Mouse (Mus musculus): Measurements from ENCODE around the gene Tdgf1. TPM values are rescaled to one million over a fixed set of nuclear protein-coding genes. Genes with fewer than 3 reads are reported as not detected.
A peak's percentile ranks its signal among the peaks of the same experiment; 100 is the strongest.

The Tdgf1 gene
- total RNA-seq, 2 experiments from 2014 or later, result 0.49 TPM

GRCm38 (mm10) chr9:110895994-110896393 lies 50.0 kb downstream of the Tdgf1 start:
- no peak overlapping the region for H3K4me3 ChIP-seq
- TF ChIP-seq CTCF (conservative IDR thresholded peaks at IDR 0.05), result no peak
- H3K27ac ChIP-seq, result no peak overlapping the region
- no peak for DNase-seq (ENCODE audit: low spot score in 2 of 2)

GRCm38 (mm10) chr9:110895507-110895906 lies 50.5 kb downstream of the Tdgf1 start:
- H3K27ac ChIP-seq, result no peak overlapping the region
- TF ChIP-seq CTCF (conservative IDR thresholded peaks at IDR 0.05), result peak; percentile 23; the same call in 1 of the 2 replicates
- DNase-seq (ENCODE audit: low spot score in 2 of 2), result no peak
- no peak overlapping the region for H3K4me3 ChIP-seq

GRCm38 (mm10) chr9:110893429-110893828 lies 52.5 kb downstream of the Tdgf1 start:
- Histone ChIP-seq H3K27ac (no peak overlapping the region), H3K4me3 (no peak overlapping the region)
- no peak for TF ChIP-seq CTCF (conservative IDR thresholded peaks at IDR 0.05)
- DNase-seq (ENCODE audit: low spot score in 2 of 2), result no peak

- H3K4me3 ChIP-seq, result no peak overlapping the region
- TF ChIP-seq CTCF (conservative IDR thresholded peaks at IDR 0.05), result no peak
- DNase-seq (ENCODE audit: low spot score in 2 of 2), result no peak
- H3K27ac ChIP-seq, result no peak overlapping the region
Measured at GRCm38 (mm10) chr9:110892552-110892951, 53.4 kb downstream of the Tdgf1 start.

- no peak overlapping the region for H3K27ac ChIP-seq
- no peak overlapping the region for H3K4me3 ChIP-seq
- no peak for DNase-seq (ENCODE audit: low spot score in 2 of 2)
- TF ChIP-seq CTCF (conservative IDR thresholded peaks at IDR 0.05), result no peak
Measured at GRCm38 (mm10) chr9:110891077-110891828, 54.7 kb downstream of the Tdgf1 start.

GRCm38 (mm10) chr9:110890026-110890783 lies 55.8 kb downstream of the Tdgf1 start:
- peak; percentile 72 for TF ChIP-seq CTCF (conservative IDR thresholded peaks at IDR 0.05)
- no peak overlapping the region for H3K27ac ChIP-seq
- DNase-seq (ENCODE audit: low spot score in 2 of 2), result no peak
- no peak overlapping the region for H3K4me3 ChIP-seq

Small RNA genes within 50 kb of the gene (microRNA-seq; reads per million reads assigned to microRNA genes)
- gene Gm24269, result 0 reads per million in 2 experiments

Other genes with a start within 250 kb of the Tdgf1 start
- not detected for gene Myl3, start 204.3 kb downstream of the Tdgf1 start, total RNA-seq (2021)
- gene Pth1r, start 199.0 kb downstream of the Tdgf1 start, total RNA-seq (2021), result 1 to 10 TPM; 4.4 to 5.0 TPM
- gene Prss42, start 148.0 kb downstream of the Tdgf1 start, total RNA-seq (2021), result not detected
- not detected for gene Prss44, start 132.2 kb downstream of the Tdgf1 start, total RNA-seq (2021)
- gene Prss43, start 119.5 kb downstream of the Tdgf1 start, total RNA-seq (2021), result under 1 TPM; 0.15 to 0.25 TPM
- under 1 TPM in 1 of 2 experiments, not detected in 1; 0.51 TPM for gene Prss45, start 111.6 kb downstream of the Tdgf1 start, total RNA-seq (2021)
- gene Prss46, start 101.7 kb downstream of the Tdgf1 start, total RNA-seq (2021), result not detected
- under 1 TPM; 0.32 to 0.51 TPM for gene Prss50, start 88.2 kb downstream of the Tdgf1 start, total RNA-seq (2021)
- 10 to 100 TPM in 1 of 2 experiments, 1 to 10 TPM in 1; 9.1 to 14.6 TPM for gene Als2cl, start 66.3 kb downstream of the Tdgf1 start, total RNA-seq (2021)
- gene Tmie, start 66.0 kb downstream of the Tdgf1 start, total RNA-seq (2021), result 1 to 10 TPM; 1.9 to 2.0 TPM
- gene Fam240a, start 29.3 kb downstream of the Tdgf1 start, total RNA-seq (2021), result not detected
- 1 to 10 TPM; 1.5 to 3.5 TPM for gene Lrrc2, start 5.4 kb upstream of the Tdgf1 start, total RNA-seq (2021)
- under 1 TPM; 0.59 TPM for gene Rtp3, start 44.4 kb upstream of the Tdgf1 start, total RNA-seq (2021)
- gene Ltf, start 73.1 kb upstream of the Tdgf1 start, total RNA-seq (2021), result not detected
- gene Ccrl2, start 111.4 kb upstream of the Tdgf1 start, total RNA-seq (2021), result under 1 TPM; 0.69 to 0.72 TPM
- gene Lrrfip2, start 171.4 kb upstream of the Tdgf1 start, total RNA-seq (2021), result 10 to 100 TPM; 37.2 to 38.0 TPM

Data from layer of hippocampus, adult 2 months (tissue).